Mouse (Mus musculus): ENCODE results near the gene Gm20661. TPM values are rescaled to one million over a fixed set of nuclear protein-coding genes. Genes with fewer than 3 reads are reported as not detected.
A peak's percentile ranks its signal among the peaks of the same experiment; 100 is the strongest.

The Gm20661 gene
- polyA plus RNA-seq, 1 experiment from 2014 or later = 7.2 TPM

DNA sequence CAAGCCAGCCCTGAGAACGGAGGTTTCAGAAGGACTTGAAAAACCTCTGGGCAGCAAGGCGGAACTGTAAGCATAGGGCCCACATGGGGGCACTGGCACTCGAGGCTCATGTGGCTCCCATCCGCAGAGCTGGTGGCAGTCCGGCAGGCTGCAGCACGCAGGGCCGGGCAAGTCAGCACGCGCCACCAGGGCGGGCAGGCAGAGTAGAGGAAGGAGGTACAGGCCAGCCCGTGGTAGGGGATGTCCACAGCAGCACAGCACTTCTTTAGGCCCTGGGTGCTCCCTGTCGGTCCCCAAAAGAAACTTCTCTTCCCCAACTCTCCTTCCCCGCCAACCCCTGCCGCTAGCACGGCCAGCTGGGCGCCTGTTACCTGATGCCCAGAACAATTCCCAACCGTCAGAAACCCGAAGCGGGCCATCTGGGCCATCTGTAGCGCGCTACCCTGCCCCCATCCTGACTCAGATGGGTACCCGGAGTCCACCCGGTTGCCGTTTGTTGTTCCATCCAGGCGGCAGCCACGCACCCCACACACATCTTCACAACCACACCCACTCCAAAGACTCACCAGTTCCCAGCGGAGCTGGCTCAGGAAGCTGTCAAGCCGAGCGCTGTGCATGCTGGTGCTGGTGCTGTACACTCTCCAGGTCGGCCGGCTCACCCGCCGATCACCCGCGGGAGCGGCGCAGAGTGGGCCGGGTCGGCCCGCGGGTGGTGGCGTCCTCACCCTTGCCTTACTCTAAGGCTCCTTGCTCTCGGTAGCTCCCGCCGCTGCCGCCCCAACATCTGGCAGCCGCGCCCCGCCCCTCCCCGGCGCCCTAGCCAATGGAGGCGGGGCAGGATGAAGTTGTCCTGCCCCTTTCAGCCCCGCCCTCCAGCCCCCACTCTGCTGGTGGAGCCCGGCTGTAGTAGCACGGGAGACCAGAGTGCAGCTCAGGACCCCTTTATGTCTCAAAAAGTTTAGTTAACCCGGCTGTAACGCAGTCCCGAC, 2.6 kb downstream of the Gm20661 start, which contains the start of gene Inka1:
Gene Inka1 (minus strand): TSS at position 749 of the 989 bp plus-strand sequence.
- Histone ChIP-seq H3K4me1 (peaks cover 59% of the 10 kb centered on the region), H3K4me3 (peak within 1 kb of the TSS; percentile 80), H3K27ac (peak within 1 kb of the TSS; percentile 100), H3K36me3 (no peaks in the 10 kb centered on the region), H3K4me2 (peak within 1 kb of the TSS; percentile 89), H3K9ac (peak within 1 kb of the TSS; percentile 90), H3K9me3 (no peaks in the 10 kb centered on the region), H3K27me3 (no peaks in the 10 kb centered on the region)
- WGBS = under 1% methylated on average over 58 of the region's 58 CpGs
- ATAC-seq (ENCODE audit: insufficient number of reproducible peaks, insufficient read depth, low FRiP score, low TSS enrichment, low read depth) = peak; percentile 71

GRCm38 (mm10) chr9:107986376-107986775, 3.5 kb downstream of the Gm20661 start:
- Histone ChIP-seq H3K4me2 (peak overlapping the region; percentile 89), H3K36me3 (no peaks in the 10 kb centered on the region), H3K9ac (peak overlapping the region; percentile 90; the same call in 1 of the 2 replicates), H3K4me1 (peaks cover 49% of the 10 kb centered on the region), H3K4me3 (peak overlapping the region; percentile 80), H3K27ac (peak overlapping the region; percentile 100), H3K27me3 (no peaks in the 10 kb centered on the region), H3K9me3 (no peaks in the 10 kb centered on the region)
- WGBS = 3% methylated on average over 18 of the region's 18 CpGs
- ATAC-seq (ENCODE audit: insufficient number of reproducible peaks, insufficient read depth, low FRiP score, low TSS enrichment, low read depth) = no peak

DNA sequence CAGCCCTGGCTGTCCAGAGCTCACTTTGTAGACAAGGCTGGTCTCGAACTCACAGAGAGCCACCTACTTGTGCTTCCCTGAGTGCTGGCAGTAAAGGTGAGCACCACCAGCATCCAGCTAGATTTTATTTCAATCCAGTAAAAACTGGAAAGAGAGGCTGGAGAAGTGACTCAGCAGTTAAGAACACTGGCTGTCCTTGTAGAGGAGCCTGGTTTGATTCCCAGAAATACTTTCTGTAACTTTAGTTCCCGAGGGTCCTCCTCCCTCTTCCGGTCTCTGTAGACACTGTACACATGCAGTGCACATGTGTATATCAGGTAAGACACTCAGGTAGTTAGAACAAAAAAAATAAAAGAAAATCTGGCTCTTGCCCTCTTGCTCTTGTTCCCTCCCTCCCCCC, 5.1 kb downstream of the Gm20661 start:
- Histone ChIP-seq H3K36me3 (no peaks in the 10 kb centered on the region), H3K9ac (no peak overlapping the region), H3K4me2 (no peak overlapping the region), H3K27me3 (no peaks in the 10 kb centered on the region), H3K4me1 (peaks cover 42% of the 10 kb centered on the region), H3K9me3 (no peaks in the 10 kb centered on the region), H3K4me3 (no peak overlapping the region), H3K27ac (peak overlapping the region; percentile 100; the same call in 1 of the 2 replicates)
- 45% methylated on average over 3 of the region's 3 CpGs for WGBS
- no peak for ATAC-seq (ENCODE audit: insufficient number of reproducible peaks, insufficient read depth, low FRiP score, low TSS enrichment, low read depth)

DNA sequence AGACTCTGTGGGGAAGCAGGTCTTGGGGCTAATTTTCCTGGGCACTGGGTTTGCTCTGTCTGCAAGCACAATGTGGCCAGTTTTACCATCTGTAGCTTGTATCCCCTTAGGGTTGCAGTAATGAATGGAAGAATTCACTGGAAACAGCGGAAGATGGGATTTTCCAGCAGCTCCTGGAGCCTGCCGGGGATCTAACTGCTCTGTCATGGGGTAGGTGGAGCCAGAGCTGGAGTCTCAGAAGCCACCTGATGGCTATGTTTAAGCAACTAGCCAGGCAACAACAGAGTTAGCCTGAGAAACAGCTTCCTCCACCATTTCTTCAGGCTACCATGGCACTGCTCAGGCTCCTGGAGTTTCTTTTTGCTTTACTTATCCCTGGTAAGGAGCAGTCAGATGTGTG, 9.3 kb downstream of the Gm20661 start, which contains the start of gene Cdhr4:
Gene Cdhr4 (plus strand): TSS at position 301 of the 400 bp plus-strand sequence.
- Histone ChIP-seq H3K4me1 (peaks cover 12% of the 10 kb centered on the region), H3K27me3 (no peaks in the 10 kb centered on the region), H3K4me2 (no peak within 1 kb of the TSS), H3K9me3 (no peaks in the 10 kb centered on the region), H3K9ac (0 out of 2 replicates have a peak within 1 kb of the TSS, but pooled peaks have one; percentile 36), H3K27ac (peak within 1 kb of the TSS; percentile 13; the same call in 1 of the 2 replicates), H3K4me3 (no peak within 1 kb of the TSS), H3K36me3 (no peaks in the 10 kb centered on the region)
- WGBS = 31% methylated on average over 2 of the region's 2 CpGs
- ATAC-seq (ENCODE audit: insufficient number of reproducible peaks, insufficient read depth, low FRiP score, low TSS enrichment, low read depth) = no peak

DNA sequence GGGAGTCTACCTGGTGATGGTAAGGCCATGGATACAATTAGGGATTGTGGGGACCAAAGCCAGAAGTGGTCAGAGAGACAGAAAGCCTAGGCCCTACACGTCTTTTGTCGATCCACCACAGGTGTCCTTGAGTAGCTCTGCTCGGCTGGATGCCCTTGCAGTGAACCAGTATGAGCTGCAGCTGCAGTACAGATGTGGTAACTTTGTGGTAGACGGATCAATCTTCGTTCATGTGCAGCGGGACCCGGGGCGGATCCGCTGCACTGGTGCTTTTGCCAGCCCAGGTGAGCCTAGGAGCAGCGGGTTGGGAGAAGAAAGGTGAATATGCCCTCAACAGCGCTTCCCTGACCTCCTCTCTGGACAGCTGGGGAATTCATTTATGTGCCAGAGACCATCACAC, 10.2 kb downstream of the Gm20661 start:
- Histone ChIP-seq H3K9ac (0 out of 2 replicates have a peak overlapping the region, but pooled peaks have one; percentile 36), H3K27ac (no peak overlapping the region), H3K9me3 (no peaks in the 10 kb centered on the region), H3K36me3 (no peaks in the 10 kb centered on the region), H3K4me2 (no peak overlapping the region), H3K27me3 (no peaks in the 10 kb centered on the region), H3K4me3 (no peak overlapping the region), H3K4me1 (peaks cover 9% of the 10 kb centered on the region)
- WGBS = 77% methylated on average over 11 of the region's 11 CpGs
- no peak for ATAC-seq (ENCODE audit: insufficient number of reproducible peaks, insufficient read depth, low FRiP score, low TSS enrichment, low read depth)

DNA sequence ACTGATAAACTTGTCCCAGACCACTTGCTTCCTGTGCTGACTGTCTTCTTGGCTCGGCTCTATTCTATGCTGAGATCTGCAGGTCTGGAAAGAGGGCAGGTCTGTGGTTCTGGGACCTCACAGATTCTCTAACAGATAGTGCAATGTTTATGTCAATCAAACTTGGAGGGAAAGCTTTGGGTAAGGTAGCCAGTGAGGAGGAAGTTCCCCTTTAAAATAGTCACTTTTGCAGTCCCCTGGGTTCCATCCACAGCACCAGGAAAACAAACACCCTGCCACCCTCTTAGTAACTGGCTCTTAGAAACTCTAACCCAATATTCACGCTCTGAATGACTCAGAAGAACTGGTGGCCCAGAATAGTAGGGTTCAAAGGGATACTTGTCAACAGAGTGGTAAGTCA, 11.6 kb downstream of the Gm20661 start:
- H3K4me1 ChIP-seq = peaks cover 8% of the 10 kb centered on the region
- no peak overlapping the region for H3K27ac ChIP-seq
- no peaks in the 10 kb centered on the region for H3K36me3 ChIP-seq
- H3K4me2 ChIP-seq = no peak overlapping the region
- 65% methylated on average over 2 of the region's 2 CpGs for WGBS
- no peak for ATAC-seq (ENCODE audit: insufficient number of reproducible peaks, insufficient read depth, low FRiP score, low TSS enrichment, low read depth)
- no peaks in the 10 kb centered on the region for H3K27me3 ChIP-seq
- no peak overlapping the region for H3K4me3 ChIP-seq
- H3K9ac ChIP-seq = no peak overlapping the region
- H3K9me3 ChIP-seq = no peaks in the 10 kb centered on the region

DNA sequence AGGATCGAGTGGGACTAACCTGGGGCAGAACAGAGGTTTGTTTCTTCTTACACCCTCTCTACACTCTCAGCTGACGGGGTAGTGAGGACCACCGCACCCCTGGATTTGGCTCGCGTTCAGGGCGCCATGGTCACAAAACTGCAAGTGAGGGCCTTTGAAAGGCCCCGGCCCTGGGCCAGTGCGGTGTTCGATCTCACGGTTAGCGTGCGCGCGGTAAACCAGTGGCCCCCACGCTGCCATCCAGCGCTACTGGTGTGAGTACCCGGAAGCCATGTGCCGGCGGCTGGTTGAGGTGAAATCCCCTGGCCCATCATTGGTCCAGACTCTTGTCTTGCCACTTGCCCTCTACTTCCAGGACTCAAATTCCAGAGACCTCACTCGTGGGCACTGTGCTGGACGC, 12.7 kb downstream of the Gm20661 start:
- no peak overlapping the region for H3K27ac ChIP-seq
- H3K9me3 ChIP-seq = no peaks in the 10 kb centered on the region
- no peak overlapping the region for H3K4me2 ChIP-seq
- H3K4me1 ChIP-seq = peaks cover 8% of the 10 kb centered on the region
- no peaks in the 10 kb centered on the region for H3K27me3 ChIP-seq
- no peak overlapping the region for H3K4me3 ChIP-seq
- H3K9ac ChIP-seq = no peak overlapping the region
- WGBS = 93% methylated on average over 21 of the region's 21 CpGs
- no peak for ATAC-seq (ENCODE audit: insufficient number of reproducible peaks, insufficient read depth, low FRiP score, low TSS enrichment, low read depth)
- H3K36me3 ChIP-seq = no peaks in the 10 kb centered on the region

DNA sequence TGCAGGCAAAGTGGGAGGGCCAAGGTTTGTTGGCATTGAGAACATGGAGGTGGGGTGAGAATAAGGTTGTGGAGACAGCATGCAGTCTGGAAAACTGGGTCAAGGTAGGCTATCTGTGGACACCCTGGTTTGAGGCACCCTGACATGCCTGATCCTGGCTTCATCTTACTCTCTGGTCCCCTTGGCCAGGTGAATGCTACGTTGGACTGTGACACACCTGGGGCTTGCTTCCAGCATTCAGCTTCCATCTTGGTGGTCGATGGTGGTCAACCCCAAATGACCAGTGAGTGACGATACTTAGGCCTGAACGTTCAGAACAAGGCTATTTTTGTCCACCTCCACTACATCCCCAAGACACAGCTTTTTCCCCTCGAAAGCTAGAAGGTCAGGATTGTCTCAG, 13.2 kb downstream of the Gm20661 start, which contains the start of gene Gm20662:
Gene Gm20662 (plus strand): TSS at position 301 of the 400 bp plus-strand sequence.
- no peak within 1 kb of the TSS for H3K9ac ChIP-seq
- ATAC-seq (ENCODE audit: insufficient number of reproducible peaks, insufficient read depth, low FRiP score, low TSS enrichment, low read depth) = no peak
- no peaks in the 10 kb centered on the region for H3K9me3 ChIP-seq
- H3K27me3 ChIP-seq = no peaks in the 10 kb centered on the region
- H3K4me2 ChIP-seq = no peak within 1 kb of the TSS
- no peak within 1 kb of the TSS for H3K4me3 ChIP-seq
- H3K36me3 ChIP-seq = no peaks in the 10 kb centered on the region
- H3K4me1 ChIP-seq = peaks cover 8% of the 10 kb centered on the region
- 90% methylated on average over 5 of the region's 5 CpGs for WGBS
- no peak within 1 kb of the TSS for H3K27ac ChIP-seq

DNA sequence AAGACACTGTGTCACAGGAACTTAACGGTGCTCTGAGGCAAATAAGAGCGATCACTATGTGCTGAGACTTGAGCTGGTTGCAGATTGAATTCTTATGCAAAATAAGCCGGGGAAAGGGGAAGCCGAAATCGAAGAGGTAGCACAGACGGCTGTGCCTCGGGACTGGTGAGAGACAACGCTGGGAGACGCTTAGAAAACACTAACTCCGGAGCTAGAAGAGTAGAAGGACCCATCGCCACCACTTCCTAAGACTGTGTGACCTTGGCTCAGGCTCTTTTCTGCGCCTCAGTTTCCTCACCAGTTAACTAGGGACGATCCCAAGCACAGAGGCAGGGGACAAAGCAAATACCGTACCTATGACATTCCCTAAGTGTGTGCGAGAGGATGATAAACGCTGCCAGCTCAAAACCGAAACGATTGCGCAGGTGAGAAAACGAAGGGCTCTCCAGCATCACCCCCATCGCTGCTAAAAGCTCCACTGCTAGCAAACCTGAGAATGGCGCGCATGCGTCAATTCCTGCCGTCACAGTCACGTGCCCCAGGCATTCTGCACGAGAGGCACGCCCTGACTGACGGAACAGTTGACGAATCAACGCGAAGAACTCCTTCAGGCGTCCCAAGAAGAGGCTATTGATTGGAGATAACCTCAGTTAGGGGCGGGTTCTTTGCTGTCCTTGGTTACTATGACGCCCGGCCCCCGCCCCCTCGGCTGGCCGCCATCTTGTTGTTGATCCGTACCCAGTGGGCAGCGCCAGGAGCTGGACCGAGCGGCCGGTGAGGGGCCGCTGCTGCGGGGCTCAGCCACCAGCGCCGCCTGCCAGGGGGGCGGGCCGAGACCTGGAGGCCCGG, 19.3 kb downstream of the Gm20661 start, which contains the start of gene Ip6k1:
Gene Ip6k1 (plus strand): TSS at position 580 of the 849 bp plus-strand sequence.
- H3K36me3 ChIP-seq = peaks cover under 1% of the 10 kb centered on the region; the same call in 1 of the 2 replicates
- under 1% methylated on average over 51 of the region's 51 CpGs for WGBS
- H3K4me3 ChIP-seq = peak within 1 kb of the TSS; percentile 99
- H3K27me3 ChIP-seq = no peaks in the 10 kb centered on the region
- H3K27ac ChIP-seq = peak within 1 kb of the TSS; percentile 93
- H3K4me1 ChIP-seq = peaks cover 26% of the 10 kb centered on the region
- peak; percentile 99 for ATAC-seq (ENCODE audit: insufficient number of reproducible peaks, insufficient read depth, low FRiP score, low TSS enrichment, low read depth)
- H3K9me3 ChIP-seq = no peaks in the 10 kb centered on the region
- H3K9ac ChIP-seq = peak within 1 kb of the TSS; percentile 98
- H3K4me2 ChIP-seq = peak within 1 kb of the TSS; percentile 83

DNA sequence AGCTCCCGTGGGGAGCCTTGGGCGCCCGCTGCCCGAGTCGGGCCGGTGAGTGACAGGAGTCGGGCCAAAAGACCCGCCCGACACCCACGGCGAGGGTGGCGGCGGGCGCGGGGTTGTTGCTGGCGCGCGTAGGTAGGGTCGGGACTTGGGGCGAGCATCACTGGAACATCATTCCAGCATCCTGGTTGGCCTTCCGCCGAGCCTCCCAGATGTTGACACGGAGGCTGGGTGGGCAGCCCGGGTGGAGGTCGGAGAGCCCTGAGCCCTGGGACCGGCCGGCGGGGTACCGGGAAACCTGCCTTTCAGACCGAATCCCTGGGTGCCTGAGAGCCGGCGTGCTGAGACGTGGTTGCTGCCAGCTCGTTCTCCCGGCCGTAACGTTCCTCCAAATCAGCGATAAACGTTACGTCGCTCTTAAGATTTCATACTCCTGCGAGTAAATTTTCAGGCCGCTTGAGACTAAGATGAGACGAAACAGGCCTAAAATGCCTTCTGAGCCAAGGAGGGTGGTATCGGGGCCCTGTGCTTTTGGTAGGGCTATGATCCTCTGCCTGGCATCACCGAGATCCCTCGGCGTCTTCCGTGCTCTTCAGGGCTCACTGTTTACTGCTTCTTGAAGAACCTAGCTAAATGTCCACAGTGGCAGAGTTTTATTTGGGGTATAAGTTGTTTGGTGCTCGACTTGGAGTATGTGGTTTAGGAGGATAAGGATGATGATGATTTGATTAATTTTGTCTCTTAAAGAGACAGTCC, 20.1 kb downstream of the Gm20661 start:
- H3K9ac ChIP-seq = peak overlapping the region; percentile 98
- under 1% methylated on average over 50 of the region's 50 CpGs for WGBS
- no peaks in the 10 kb centered on the region for H3K27me3 ChIP-seq
- peak overlapping the region; percentile 93 for H3K27ac ChIP-seq
- H3K36me3 ChIP-seq = peaks cover 3% of the 10 kb centered on the region; the same call in 1 of the 2 replicates
- H3K9me3 ChIP-seq = no peaks in the 10 kb centered on the region
- ATAC-seq (ENCODE audit: insufficient number of reproducible peaks, insufficient read depth, low FRiP score, low TSS enrichment, low read depth) = no peak; the same call in 1 of the 2 replicates
- peak overlapping the region; percentile 99 for H3K4me3 ChIP-seq
- peak overlapping the region; percentile 69 for H3K4me2 ChIP-seq
- H3K4me1 ChIP-seq = peaks cover 26% of the 10 kb centered on the region
